Mouse (Mus musculus): Measurements from ENCODE around the gene Sept12.

GRCm38 (mm10) chr16:4938989-4939388, 58.7 kb downstream of the Sept12 start:
- no peak for TF ChIP-seq CTCF (IDR thresholded peaks at IDR 0.05; ENCODE audit: extremely low read depth, insufficient read depth, low read length)
- peak; percentile 98 for TF ChIP-seq POLR2A (IDR thresholded peaks at IDR 0.05; ENCODE audit: extremely low read depth, insufficient read depth, low read length)

Data from cortical plate, adult 2 months (tissue).